Mouse (Mus musculus) heart, adult 2 months (tissue): Measurements from ENCODE around the gene Stra6. TPM values are rescaled to one million over a fixed set of nuclear protein-coding genes. Genes with fewer than 3 reads are reported as not detected.

Experiments
- DNase-seq, 2 experiments: peaks; one replicate each; pipeline ENCODE4 v3.0.0; 2021
- H3K27ac ChIP-seq: fragments of 200-600 bp; 2 replicates; pipeline ENCODE4 v1.8.1; 2022
- H3K27me3 ChIP-seq: fragments of 200-500 bp; 2 replicates; pipeline ENCODE4 v1.6.1; 2012; ENCODE audit warnings: mild to moderate bottlenecking, low read length, inconsistent platforms, mixed read lengths; ENCODE audit not compliant: control insufficient read depth, insufficient read depth
- H3K36me3 ChIP-seq: fragments of 200-500 bp; 2 replicates; pipeline ENCODE4 v1.6.1; 2012; ENCODE audit warnings: low read length, inconsistent platforms; ENCODE audit not compliant: control insufficient read depth, insufficient read depth
- H3K4me1 ChIP-seq: fragments of 200-500 bp; 2 replicates; pipeline ENCODE4 v1.6.1; 2011; ENCODE audit warnings: low read length; ENCODE audit not compliant: control insufficient read depth, insufficient read depth
- H3K4me3 ChIP-seq: fragments of 200-600 bp; 2 replicates; pipeline ENCODE4 v1.8.1; 2022
- H3K79me2 ChIP-seq: fragments of 200-500 bp; replicated peaks from 2 replicates; pipeline ENCODE4 v1.6.1; 2012; ENCODE audit warnings: mild to moderate bottlenecking, inconsistent platforms, low read length, moderate library complexity, mixed read lengths; ENCODE audit not compliant: control insufficient read depth, insufficient read depth
- H3K9ac ChIP-seq: fragments of 200-500 bp; 2 replicates; pipeline ENCODE4 v1.6.1; 2012; ENCODE audit warnings: low read depth, mild to moderate bottlenecking, control low read depth, inconsistent platforms, low read length, mixed read lengths
- CTCF ChIP-seq: fragments of 200-600 bp; IDR thresholded peaks from 2 replicates; pipeline ENCODE4 v1.8.1; 2022; ENCODE audit warnings: antibody characterized with exemption, mild to moderate bottlenecking, moderate library complexity
- EP300 ChIP-seq: fragments of 200-500 bp; IDR thresholded peaks from 2 replicates; pipeline ENCODE4 v1.6.1; 2011; ENCODE audit warnings: low read depth, low read length, control low read depth; ENCODE audit not compliant: insufficient read depth
- POLR2A ChIP-seq: fragments of 200-500 bp; IDR thresholded peaks from 2 replicates; pipeline ENCODE4 v1.6.1; 2011; ENCODE audit warnings: mild to moderate bottlenecking, low read depth, low read length, control low read depth; ENCODE audit not compliant: insufficient read depth
- WGBS: fragments of 180-500 bp; shearing (Covaris S2); methylation state at CpG from one replicate; pipeline ENCODE4 v1.1.7; 2018; 5-methylcytosine and 5-hydroxymethylcytosine counted together
- intact Hi-C: fragments of 180-260 bp; cut with DNase I; formaldehyde crosslinking; loops from one replicate; pipeline ENCODE4 v1.15.1; 2025
- polyA plus RNA-seq: library from polyadenylated mRNA; depleted of rRNA; stranded (reverse); fragments of >200 nt; gene quantifications from 2 replicates; pipeline ENCODE4 v1.2.3, GENCODE M21; 2012
- total RNA-seq, 2 experiments: library from RNA; stranded (reverse); gene quantifications; 2 replicates each; pipeline ENCODE4 v1.2.3; 2021

Stra6 gene
- total and polyA plus RNA-seq, 3 experiments = 0.34 to 0.68 (median 0.65) TPM

GRCm38 (mm10) chr9:58162173-58162572 lies 98.6 kb downstream of the Stra6 start:
- no peaks in the 10 kb centered on the region for H3K79me2 ChIP-seq
- no peak overlapping the region for H3K4me3 ChIP-seq
- no peak for TF ChIP-seq EP300
- no peak for TF ChIP-seq CTCF
- no peak for TF ChIP-seq POLR2A
- WGBS = 94% methylated on average over 3 of the region's 3 CpGs
- DNase-seq = no peak
- no peak overlapping the region for H3K27ac ChIP-seq
- intact Hi-C loops = no loop called here
- no peaks in the 10 kb centered on the region for H3K36me3 ChIP-seq
- no peak overlapping the region for H3K9ac ChIP-seq
- no peaks in the 10 kb centered on the region; the same call in 1 of the 2 replicates for H3K4me1 ChIP-seq
- no peaks in the 10 kb centered on the region for H3K27me3 ChIP-seq

GRCm38 (mm10) chr9:58163146-58163545 lies 99.6 kb downstream of the Stra6 start:
- no peak overlapping the region for H3K4me3 ChIP-seq
- 45% methylated on average over 5 of the region's 5 CpGs for WGBS

GRCm38 (mm10) chr9:58165779-58166178 lies 102.2 kb downstream of the Stra6 start:
- no peak for TF ChIP-seq EP300
- no peak for TF ChIP-seq CTCF
- no peak for TF ChIP-seq POLR2A
- Histone ChIP-seq H3K36me3 (no peaks in the 10 kb centered on the region), H3K79me2 (no peaks in the 10 kb centered on the region), H3K9ac (no peak overlapping the region), H3K27ac (no peak overlapping the region), H3K4me3 (no peak overlapping the region), H3K4me1 (no peaks in the 10 kb centered on the region), H3K27me3 (no peaks in the 10 kb centered on the region)
- no peak for DNase-seq
- WGBS = 68% methylated on average over 1 of the region's 1 CpGs
- intact Hi-C loops = no loop called here

More at GRCm38 (mm10) chr9:58163146-58163545, 99.6 kb downstream of the Stra6 start:
- Histone ChIP-seq H3K4me1 (no peaks in the 10 kb centered on the region; the same call in 1 of the 2 replicates), H3K27me3 (no peaks in the 10 kb centered on the region), H3K79me2 (no peaks in the 10 kb centered on the region), H3K9ac (no peak overlapping the region), H3K27ac (no peak overlapping the region), H3K36me3 (no peaks in the 10 kb centered on the region)
- TF ChIP-seq CTCF (no peak), EP300 (no peak), POLR2A (no peak)
- DNase-seq = no peak
- intact Hi-C loops = no loop called here

- no peak for DNase-seq
Measured at GRCm38 (mm10) chr9:58168880-58169279, 105.3 kb downstream of the Stra6 start.

GRCm38 (mm10) chr9:58169426-58169825 lies 105.8 kb downstream of the Stra6 start:
- H3K79me2 ChIP-seq = no peaks in the 10 kb centered on the region
- 83% methylated on average over 6 of the region's 6 CpGs for WGBS
- no peaks in the 10 kb centered on the region for H3K36me3 ChIP-seq
- intact Hi-C loops = no loop called here
- H3K27ac ChIP-seq = no peak overlapping the region
- H3K4me1 ChIP-seq = no peaks in the 10 kb centered on the region
- no peaks in the 10 kb centered on the region for H3K27me3 ChIP-seq
- no peak overlapping the region for H3K9ac ChIP-seq
- H3K4me3 ChIP-seq = no peak overlapping the region
- no peak for DNase-seq
- TF ChIP-seq EP300 = no peak
- no peak for TF ChIP-seq POLR2A

More at GRCm38 (mm10) chr9:58168880-58169279, 105.3 kb downstream of the Stra6 start:
- Histone ChIP-seq H3K4me1 (no peaks in the 10 kb centered on the region), H3K27ac (no peak overlapping the region), H3K79me2 (no peaks in the 10 kb centered on the region), H3K4me3 (no peak overlapping the region), H3K36me3 (no peaks in the 10 kb centered on the region), H3K9ac (no peak overlapping the region), H3K27me3 (no peaks in the 10 kb centered on the region)
- 80% methylated on average over 3 of the region's 3 CpGs for WGBS
- intact Hi-C loops = no loop called here
- TF ChIP-seq POLR2A (no peak), EP300 (no peak), CTCF (no peak)

GRCm38 (mm10) chr9:58172863-58173262 lies 109.3 kb downstream of the Stra6 start:
- Histone ChIP-seq H3K27me3 (no peaks in the 10 kb centered on the region), H3K36me3 (no peaks in the 10 kb centered on the region), H3K79me2 (no peaks in the 10 kb centered on the region), H3K4me1 (no peaks in the 10 kb centered on the region), H3K9ac (no peak overlapping the region), H3K4me3 (no peak overlapping the region), H3K27ac (no peak overlapping the region)
- WGBS = 65% methylated on average over 2 of the region's 2 CpGs
- intact Hi-C loops = no loop called here
- TF ChIP-seq EP300 = no peak
- TF ChIP-seq CTCF = no peak
- TF ChIP-seq POLR2A = no peak
- no peak for DNase-seq
